Mouse (Mus musculus) sigmoid colon, adult 10 weeks (tissue): ENCODE data around the gene Gpr18. TPM values are rescaled to one million over a fixed set of nuclear protein-coding genes. Genes with fewer than 3 reads are reported as not detected.

Source experiments
- polyA plus RNA-seq: library from polyadenylated mRNA; stranded (reverse); fragments of 350-450 nt; fragmentation: Illumina TruSeq; extraction: RNeasy Lipid Tissue Mini Kit (QIAGEN cat#74804); gene quantifications from one replicate; pipeline ENCODE4 v1.2.3, GENCODE M21; 2014; ENCODE audit warnings: low read depth, low replicate concordance

Gpr18 gene
- 1.2 TPM for polyA plus RNA-seq

DNA sequence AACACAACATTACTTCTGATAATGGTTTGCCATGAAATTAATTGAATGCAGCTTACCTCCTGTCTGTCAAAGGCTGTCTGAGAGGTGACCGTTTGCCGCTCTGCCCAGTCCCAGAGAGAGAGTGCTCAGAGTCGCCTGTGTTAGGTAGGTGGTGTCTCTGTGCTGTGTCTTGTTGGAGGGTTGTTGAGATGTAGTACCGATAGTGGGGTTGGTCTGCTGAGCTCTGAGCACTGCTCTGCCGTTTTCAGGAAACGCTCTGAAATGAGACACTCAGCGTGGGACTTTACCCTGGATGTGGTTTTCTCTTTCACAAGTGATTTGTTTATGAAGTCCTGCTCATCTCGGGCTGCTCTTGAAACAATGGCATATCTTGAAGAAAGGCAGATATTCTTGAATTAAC lies at the start of gene Gpr18:
Gene Gpr18 (minus strand): TSS at position 161 of the 400 bp plus-strand sequence.

DNA sequence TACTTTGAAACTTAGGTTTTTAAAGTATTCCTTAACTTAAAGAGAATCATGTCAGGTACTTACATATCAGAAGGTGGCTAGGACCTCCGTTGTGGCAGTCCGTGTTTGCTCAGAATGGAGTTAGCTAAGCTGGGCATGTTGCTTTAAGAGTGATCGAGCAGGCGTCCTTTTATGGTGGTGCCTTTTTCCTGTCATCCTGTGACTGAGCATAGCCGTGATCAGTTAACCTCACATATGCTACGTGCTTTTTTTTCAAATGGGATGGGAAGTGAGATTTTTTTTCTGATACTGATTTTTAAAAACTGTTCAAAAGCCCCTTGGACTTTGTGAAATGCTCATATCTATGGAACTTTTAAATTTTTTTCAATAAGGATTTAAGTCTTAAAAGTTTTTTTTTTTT lies 49.4 kb upstream of the Gpr18 start, which contains the start of gene Gpr183:
Gene Gpr183 (minus strand): TSS at position 206 of the 400 bp plus-strand sequence.

DNA sequence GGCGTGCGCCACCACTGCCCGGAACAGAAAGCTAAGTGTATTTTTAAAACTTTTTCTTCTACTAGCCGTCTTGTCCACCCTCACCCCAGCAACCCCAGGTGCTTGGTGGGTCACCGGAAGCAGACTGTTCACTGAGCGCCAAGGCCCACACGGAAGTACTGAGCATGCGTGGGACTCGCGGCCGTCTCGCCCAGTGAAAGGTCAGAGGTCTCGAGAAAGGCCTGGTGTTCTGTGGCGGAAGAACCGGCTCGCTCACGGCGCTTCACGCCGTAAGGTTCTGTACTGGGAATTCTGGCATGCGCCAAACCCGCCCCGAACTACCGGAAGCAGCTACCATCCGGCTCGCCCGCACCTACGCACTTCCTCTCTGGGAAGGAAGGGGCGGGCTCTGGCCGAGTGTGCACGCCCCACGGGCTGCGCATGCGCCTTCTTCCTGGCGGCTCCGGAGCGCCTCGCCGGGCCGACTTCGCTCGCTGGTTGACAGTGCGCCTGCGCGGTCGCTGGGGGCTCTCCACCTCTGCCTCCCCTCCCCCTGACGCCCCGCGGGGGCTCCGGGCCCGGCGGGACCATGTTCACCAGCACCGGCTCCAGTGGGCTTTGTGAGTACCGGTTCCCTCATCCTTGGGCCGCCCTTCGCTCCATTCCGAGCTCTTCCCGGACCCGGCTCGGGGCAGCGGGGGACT lies 37.3 kb downstream of the Gpr18 start, which contains the start of gene Ubac2:
Gene Ubac2 (plus strand): TSS at position 445 of the 683 bp plus-strand sequence.

Other genes with a start within 250 kb of the Gpr18 start
- gene Dock9, start 117.9 kb downstream of the Gpr18 start, polyA plus RNA-seq = 33.8 TPM
- gene Ubac2, start 37.2 kb downstream of the Gpr18 start, polyA plus RNA-seq = 8.9 TPM
- 2.2 TPM for gene Gpr183, start 49.4 kb upstream of the Gpr18 start, polyA plus RNA-seq
- not detected for gene Timm8a2, start 118.9 kb upstream of the Gpr18 start, polyA plus RNA-seq
- 1,392 TPM for gene Tm9sf2, start 191.3 kb upstream of the Gpr18 start, polyA plus RNA-seq